Mouse (Mus musculus): ENCODE data around the gene Pcp4l1. TPM values are rescaled to one million over a fixed set of nuclear protein-coding genes. Genes with fewer than 3 reads are reported as not detected.
"Not testable (repeated sequence)": the region's sequence is repeated elsewhere in the genome, so short reads cannot be mapped to it uniquely, and the experiment has no call there.

Pcp4l1 gene
- total RNA-seq, 2 experiments from 2014 or later = 42.1 to 43.6 TPM

DNA sequence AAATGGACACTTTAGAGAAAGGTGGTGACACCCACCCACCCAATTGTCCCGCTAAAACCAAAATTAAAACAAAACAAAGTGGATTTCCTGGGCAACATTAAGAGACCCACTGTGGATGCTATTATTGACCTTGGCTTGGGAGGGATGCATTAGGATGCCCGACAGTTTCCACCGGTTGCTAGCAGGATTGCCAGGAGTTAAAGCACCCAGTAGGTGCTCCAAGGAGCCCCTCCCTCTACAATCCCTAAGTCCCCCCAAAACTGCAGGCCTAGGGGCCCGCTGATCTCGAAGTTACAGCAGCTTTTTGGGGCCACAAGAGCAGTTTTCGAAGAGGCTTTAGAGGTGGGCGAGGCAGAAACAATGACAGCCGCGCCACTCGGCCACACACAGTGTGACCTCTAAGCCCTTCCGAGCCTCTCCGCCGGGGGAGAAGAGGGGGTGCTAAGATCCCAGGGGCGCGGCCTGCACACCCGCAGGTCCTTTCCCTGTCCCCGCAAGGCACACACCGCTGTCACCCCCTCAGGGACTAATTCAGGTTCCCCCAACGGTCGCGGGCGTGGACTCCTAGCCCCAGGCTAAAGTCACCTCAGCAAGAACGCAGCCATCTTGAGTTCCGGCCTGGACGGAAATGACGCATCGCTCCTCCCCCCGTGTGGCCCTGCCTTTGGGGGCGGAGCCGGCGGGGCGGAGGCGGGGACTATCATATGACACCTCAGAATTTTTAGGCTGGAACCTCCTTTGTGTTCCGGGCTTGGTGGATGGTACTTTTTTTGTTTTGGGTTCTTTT lies 45.9 kb downstream of the Pcp4l1 start, which contains the start of the genes Sdhc and Mpz:
TSS of gene Sdhc (minus strand) at position 630 of the 787 bp plus-strand sequence.
TSS of gene Mpz (plus strand) at position 738 of the 787 bp plus-strand sequence.
- peak; percentile 88 to 91 for DNase-seq (ENCODE audit: extremely low spot score in 1 of 2, low spot score in 1 of 2)

DNA sequence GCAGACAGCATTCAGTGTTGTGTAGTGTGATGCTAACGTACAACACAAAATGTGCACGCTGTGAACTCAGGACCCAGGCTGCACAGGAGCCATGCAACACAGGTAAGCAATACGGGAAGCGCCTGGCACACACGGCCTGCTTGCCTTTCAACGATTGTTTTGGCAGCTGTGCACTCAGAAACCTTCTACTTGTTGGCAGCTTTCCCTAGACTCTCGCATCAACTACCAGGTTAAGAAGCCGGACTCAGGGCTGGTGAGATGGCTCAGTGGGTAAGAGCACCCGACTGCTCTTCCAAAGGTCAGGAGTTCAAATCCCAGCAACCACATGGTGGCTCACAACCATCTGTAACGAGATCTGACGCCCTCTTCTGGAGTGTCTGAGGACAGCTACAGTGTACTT lies 53.1 kb downstream of the Pcp4l1 start:
- DNase-seq (ENCODE audit: extremely low spot score in 1 of 2, low spot score in 1 of 2) = not testable (repeated sequence)

DNA sequence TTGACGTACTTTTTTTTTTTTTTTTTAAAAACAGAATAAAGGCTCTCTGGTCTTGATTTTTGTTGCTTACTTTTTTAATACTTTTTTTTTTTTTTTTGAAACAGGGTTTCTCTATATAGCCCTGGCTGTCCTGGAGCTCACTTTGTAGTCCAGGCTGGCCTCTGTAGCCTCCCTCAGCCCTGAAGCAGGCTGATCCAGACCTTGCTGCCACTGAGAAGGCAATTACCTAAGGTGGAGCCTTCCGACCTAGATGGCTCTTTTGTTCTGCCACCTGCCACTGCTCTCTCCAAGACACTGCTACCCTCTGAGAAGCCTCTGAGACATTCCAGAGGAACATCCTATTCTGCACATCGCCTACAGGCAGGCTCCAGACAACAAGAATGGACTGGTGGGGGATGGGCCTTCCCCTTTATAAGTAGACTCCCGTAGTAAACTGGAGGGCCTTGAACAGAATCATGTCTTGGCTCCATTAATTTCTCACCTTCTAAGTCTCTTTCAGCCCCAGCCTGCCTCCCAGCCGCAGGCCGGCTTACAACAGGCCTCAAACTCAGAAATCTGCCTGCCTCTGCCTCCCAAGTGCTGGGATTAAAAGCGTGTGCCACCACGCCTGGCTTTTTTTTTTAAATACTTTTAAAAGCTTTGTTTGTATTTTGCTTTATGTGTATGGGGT lies 58.4 kb downstream of the Pcp4l1 start:
- not testable (repeated sequence) for DNase-seq (ENCODE audit: extremely low spot score in 1 of 2, low spot score in 1 of 2)

DNA sequence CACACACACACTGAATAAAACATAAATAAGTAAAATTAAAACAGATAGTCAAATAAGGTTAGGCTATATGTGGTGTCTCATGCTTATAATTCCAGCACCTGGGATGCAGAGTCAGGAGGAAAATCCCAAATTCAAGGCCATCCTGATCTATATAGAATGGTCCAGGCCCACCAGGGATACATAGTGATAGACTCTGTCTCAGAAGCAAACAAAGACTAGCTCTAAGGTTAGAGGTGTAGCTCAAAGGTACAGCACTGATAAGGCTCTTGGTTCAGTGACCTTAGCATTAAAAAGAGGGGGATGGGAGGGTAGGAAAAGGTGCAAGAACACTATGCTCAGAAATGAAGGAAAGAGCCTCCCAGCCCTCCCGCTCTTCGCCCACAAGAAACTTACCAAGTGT lies 60.5 kb downstream of the Pcp4l1 start:
- DNase-seq (ENCODE audit: extremely low spot score in 1 of 2, low spot score in 1 of 2) = no peak

DNA sequence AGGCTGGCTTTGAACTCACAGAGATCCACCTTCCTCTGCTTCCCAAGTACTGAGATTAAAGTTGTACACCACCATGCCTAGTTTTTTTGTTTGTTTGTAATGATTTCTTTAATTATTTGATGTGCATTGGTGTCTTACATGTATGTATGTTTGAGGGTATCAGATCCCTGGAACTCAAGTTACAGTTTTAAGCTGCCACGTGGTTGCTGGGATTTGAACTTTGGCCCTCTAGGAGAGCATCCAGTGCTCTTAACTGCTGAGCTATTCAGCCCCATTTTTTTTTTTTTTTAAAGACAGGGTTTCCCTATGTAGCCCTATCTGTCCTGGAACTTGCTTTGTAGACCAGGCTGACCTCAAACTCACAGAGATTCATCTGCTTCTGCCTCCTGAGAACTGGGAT lies 65.1 kb downstream of the Pcp4l1 start:
- DNase-seq (ENCODE audit: extremely low spot score in 1 of 2, low spot score in 1 of 2) = no peak

DNA sequence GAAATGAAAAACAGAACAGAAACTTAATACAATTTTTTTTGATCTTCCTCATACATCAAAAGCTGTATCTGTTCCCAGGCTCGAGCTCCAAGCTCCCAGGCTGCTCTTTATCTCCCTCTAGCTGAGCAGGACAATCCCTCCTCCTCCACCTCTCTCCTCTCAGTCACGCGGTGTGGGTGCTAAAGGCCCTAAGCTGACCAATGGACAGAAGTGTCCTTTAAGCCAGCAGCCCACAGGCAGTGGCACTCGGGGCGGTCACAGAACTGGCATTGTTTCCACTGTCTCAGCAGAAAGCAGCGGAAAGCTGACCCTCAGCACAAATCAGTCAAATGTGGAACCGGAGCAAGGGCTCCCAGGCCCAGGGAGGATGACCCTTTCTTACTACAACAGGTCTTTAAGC lies 66.8 kb downstream of the Pcp4l1 start:
- peak in 1 of 2 experiments; percentile 24 for DNase-seq (ENCODE audit: extremely low spot score in 1 of 2, low spot score in 1 of 2)

DNA sequence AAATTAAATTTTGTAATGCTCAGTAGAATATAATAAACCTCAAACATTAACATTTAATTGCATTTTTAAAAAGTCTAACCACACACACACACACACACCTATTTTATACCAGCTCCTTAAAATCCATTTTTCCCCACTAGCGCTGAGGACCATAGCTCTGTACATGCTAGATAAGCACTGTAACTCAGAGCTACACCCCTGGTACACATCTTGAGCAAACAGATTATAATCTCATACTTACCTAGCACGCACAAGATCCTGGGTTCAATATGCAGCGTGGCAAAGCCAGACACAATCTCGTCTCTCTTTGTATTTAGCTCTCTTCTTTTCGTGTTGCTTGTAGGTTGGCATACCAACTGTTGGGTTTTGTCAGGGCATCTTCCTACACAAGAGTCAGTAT lies 71.7 kb downstream of the Pcp4l1 start:
- DNase-seq (ENCODE audit: extremely low spot score in 1 of 2, low spot score in 1 of 2) = no peak

Other genes with a start within 250 kb of the Pcp4l1 start
- 1 to 10 TPM; 3.4 to 3.6 TPM for gene Fcgr2b, start 219.7 kb downstream of the Pcp4l1 start, total RNA-seq (2021)
- under 1 TPM in 1 of 2 experiments, not detected in 1; 0.22 TPM for gene Fcgr4, start 177.3 kb downstream of the Pcp4l1 start, total RNA-seq (2021)
- gene Fcgr3, start 131.3 kb downstream of the Pcp4l1 start, total RNA-seq (2021) = 10 to 100 TPM; 12.1 to 14.0 TPM
- 1 to 10 TPM in 1 of 2 experiments, under 1 TPM in 1; 0.52 to 1.5 TPM for gene Cfap126, start 82.3 kb downstream of the Pcp4l1 start, total RNA-seq (2021)
- 100 to 1,000 TPM; 204 to 220 TPM for gene Sdhc, start 45.7 kb downstream of the Pcp4l1 start, total RNA-seq (2021)
- gene Mpz, start 45.6 kb downstream of the Pcp4l1 start, total RNA-seq (2021) = not detected
- gene Nr1i3, start 17.7 kb upstream of the Pcp4l1 start, total RNA-seq (2021) = under 1 TPM; 0.12 to 0.15 TPM
- 10 to 100 TPM; 81.4 to 85.9 TPM for gene Tomm40l, start 26.2 kb upstream of the Pcp4l1 start, total RNA-seq (2021)
- gene Apoa2, start 28.8 kb upstream of the Pcp4l1 start, total RNA-seq (2021) = 1 to 10 TPM; 1.9 to 2.3 TPM
- gene Fcer1g, start 38.1 kb upstream of the Pcp4l1 start, total RNA-seq (2021) = 10 to 100 TPM; 13.1 to 15.8 TPM
- 10 to 100 TPM; 23.5 to 26.1 TPM for gene Adamts4, start 54.2 kb upstream of the Pcp4l1 start, total RNA-seq (2021)
- 100 to 1,000 TPM; 280 to 296 TPM for gene Ndufs2, start 55.1 kb upstream of the Pcp4l1 start, total RNA-seq (2021)
- gene B4galt3, start 74.1 kb upstream of the Pcp4l1 start, total RNA-seq (2021) = 10 to 100 TPM; 63.9 to 66.7 TPM
- 10 to 100 TPM; 21.9 to 33.4 TPM for gene Ppox, start 84.9 kb upstream of the Pcp4l1 start, total RNA-seq (2021)
- 10 to 100 TPM; 58.1 to 64.8 TPM for gene Usp21, start 91.7 kb upstream of the Pcp4l1 start, total RNA-seq (2021)
- gene Ufc1, start 98.8 kb upstream of the Pcp4l1 start, total RNA-seq (2021) = 100 to 1,000 TPM; 105 to 116 TPM
- 10 to 100 TPM; 34.6 to 35.4 TPM for gene Dedd, start 132.9 kb upstream of the Pcp4l1 start, total RNA-seq (2021)
- 10 to 100 TPM; 45.7 to 47.3 TPM for gene Nit1, start 149.4 kb upstream of the Pcp4l1 start, total RNA-seq (2021)
- gene Pfdn2, start 149.4 kb upstream of the Pcp4l1 start, total RNA-seq (2021) = 100 to 1,000 TPM; 163 to 173 TPM
- gene Klhdc9, start 164.5 kb upstream of the Pcp4l1 start, total RNA-seq (2021) = 1 to 10 TPM; 6.4 to 9.2 TPM
- gene Nectin4, start 173.8 kb upstream of the Pcp4l1 start, total RNA-seq (2021) = 1 to 10 TPM; 3.6 to 3.7 TPM
- gene Arhgap30, start 192.7 kb upstream of the Pcp4l1 start, total RNA-seq (2021) = 1 to 10 TPM; 1.8 to 2.0 TPM
- 100 to 1,000 TPM; 113 to 139 TPM for gene Usf1, start 215.0 kb upstream of the Pcp4l1 start, total RNA-seq (2021)
- 1 to 10 TPM; 3.1 to 3.3 TPM for gene Tstd1, start 222.6 kb upstream of the Pcp4l1 start, total RNA-seq (2021)
- gene F11r, start 241.3 kb upstream of the Pcp4l1 start, total RNA-seq (2021) = 1 to 10 TPM; 4.7 to 5.1 TPM

Data from layer of hippocampus, postnatal 25 days (tissue).